Mouse (Mus musculus) bone marrow macrophage, adult 2 months (primary cell): ENCODE data around the gene Bola3.

Source experiments
- CTCF ChIP-seq: IDR thresholded peaks from 2 replicates; pipeline ENCODE4 v1.5.1; 2012; ENCODE audit warnings: low read depth, mild to moderate bottlenecking, low read length, moderate library complexity
- POLR2A ChIP-seq: IDR thresholded peaks from 2 replicates; pipeline ENCODE4 v1.6.1; 2012; ENCODE audit warnings: mild to moderate bottlenecking, low read depth, low read length, borderline replicate concordance

DNA sequence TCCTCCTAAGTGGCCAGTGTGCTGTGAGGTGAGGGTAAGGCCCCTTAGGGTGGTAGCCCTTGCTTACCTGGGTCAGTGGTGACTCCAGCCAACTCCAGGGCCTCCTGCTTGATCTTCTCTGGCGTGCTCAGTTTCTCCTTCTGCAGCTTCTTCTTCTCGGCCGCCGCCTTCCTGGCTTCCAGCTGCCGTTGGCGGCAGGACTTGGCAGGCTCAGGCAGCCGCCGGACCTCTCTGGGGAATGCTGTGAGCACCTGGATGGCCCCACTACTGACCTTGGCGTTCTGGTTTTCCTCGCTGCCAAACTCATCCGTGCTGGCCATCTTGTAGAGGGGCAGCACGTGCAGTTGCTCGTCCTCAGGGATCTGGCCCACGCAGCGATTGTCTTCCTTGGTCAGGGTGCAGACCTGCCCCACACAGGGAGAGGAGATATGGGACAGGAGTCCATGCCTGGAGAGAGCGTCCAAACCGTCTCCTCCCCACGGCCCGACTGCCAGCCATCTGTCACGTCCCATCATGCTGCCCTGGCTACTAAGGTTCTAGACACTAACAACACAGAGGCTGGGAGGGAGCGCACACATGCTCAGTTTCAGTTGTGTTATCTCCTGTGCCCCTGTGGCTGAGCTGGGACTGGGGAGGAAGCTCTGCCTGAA, 21.5 kb downstream of the Bola3 start:
- no peak for TF ChIP-seq CTCF
- no peak for TF ChIP-seq POLR2A
